Mouse (Mus musculus) ES-Bruce4 (cell line): ENCODE results near the gene Cacng8.

ENCODE experiments used
- CTCF ChIP-seq: IDR thresholded peaks from one replicate; pipeline ENCODE4 v1.8.1; 2011; ENCODE audit warnings: low read depth, low read length
- POLR2A ChIP-seq: IDR thresholded peaks from one replicate; pipeline ENCODE4 v1.8.1; 2011; ENCODE audit warnings: low read length; ENCODE audit not compliant: insufficient read depth

DNA sequence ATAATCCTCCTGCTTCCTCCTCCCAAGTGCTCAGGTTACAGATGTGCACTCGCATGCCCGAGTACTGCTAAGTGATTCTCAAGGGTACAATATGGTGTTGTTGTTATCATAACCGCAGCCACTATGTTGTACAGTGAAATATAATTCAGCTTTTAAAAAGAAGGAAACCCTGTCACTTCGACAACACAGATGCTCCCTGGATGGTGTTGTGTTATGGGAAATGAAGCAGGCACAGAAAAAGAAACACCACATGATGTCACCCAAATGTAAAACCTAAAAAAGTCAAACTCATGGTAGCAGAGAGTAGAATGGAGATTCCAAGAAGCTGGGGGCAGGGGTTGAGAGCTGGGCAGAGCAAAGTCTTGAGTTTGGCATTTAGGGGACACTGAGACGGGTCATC is 60.2 kb downstream of the Cacng8 start:
- TF ChIP-seq POLR2A (no peak), CTCF (no peak)
